Mouse (Mus musculus) bone marrow, adult 2 months (tissue): Measurements from ENCODE around the gene Magea3. TPM values are rescaled to one million over a fixed set of nuclear protein-coding genes. Genes with fewer than 3 reads are reported as not detected.
"Not testable (repeated sequence)": the region's sequence is repeated elsewhere in the genome, so short reads cannot be mapped to it uniquely, and the experiment has no call there.

Experiments
- H3K27ac ChIP-seq: fragments of 200-500 bp; 2 replicates; pipeline ENCODE4 v1.5.1; 2012; ENCODE audit warnings: low read depth, mild to moderate bottlenecking, control low read depth, inconsistent platforms, low read length; ENCODE audit not compliant: control insufficient read depth, poor library complexity, insufficient read depth
- H3K4me1 ChIP-seq: fragments of 200-500 bp; 2 replicates; pipeline ENCODE4 v1.6.1; 2011; ENCODE audit warnings: low read length; ENCODE audit not compliant: control insufficient read depth, insufficient read depth
- H3K4me3 ChIP-seq: fragments of 200-500 bp; replicated peaks from 2 replicates; pipeline ENCODE3; 2011; ENCODE audit warnings: mild to moderate bottlenecking, low read depth, low read length, control low read depth; ENCODE audit not compliant: control insufficient read depth
- WGBS: fragments of 180-500 bp; shearing (Covaris S2); methylation state at CpG from one replicate; pipeline ENCODE4 v1.1.7; 2018; 5-methylcytosine and 5-hydroxymethylcytosine counted together
- polyA plus RNA-seq: library from polyadenylated mRNA; stranded (reverse); fragments of >200 nt; gene quantifications from 2 replicates; pipeline ENCODE4 v1.2.4, GENCODE M21; 2011; ENCODE audit warnings: low replicate concordance; ENCODE audit not compliant: missing spikeins, insufficient read depth, insufficient read length

The Magea3 gene
- polyA plus RNA-seq, result not detected in 2 replicates

DNA sequence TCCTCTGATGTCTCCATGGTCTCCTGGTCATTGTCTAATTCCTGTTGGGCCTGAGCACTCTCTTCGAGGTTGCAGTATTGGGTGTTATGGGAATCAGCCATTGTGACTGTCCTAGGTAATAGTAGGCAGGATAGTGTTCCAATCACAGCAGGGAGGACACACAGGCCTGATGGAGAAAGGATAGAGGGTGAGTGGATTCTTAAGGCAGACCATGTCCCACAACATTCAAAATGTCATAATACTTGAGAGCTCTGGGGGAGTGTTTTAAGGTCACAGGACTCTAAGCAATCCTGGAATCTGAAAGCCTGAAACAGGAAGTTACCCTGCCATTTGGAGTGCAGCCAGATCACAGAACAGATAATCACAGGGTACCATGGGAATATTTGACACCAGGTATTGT is at the start of gene Magea3:
Gene Magea3 (minus strand): TSS at position 101 of the 400 bp plus-strand sequence.
- not testable (repeated sequence) for H3K4me1 ChIP-seq, H3K27ac ChIP-seq, H3K4me3 ChIP-seq
- WGBS, result 57% methylated on average over 1 of the region's 1 CpGs

GRCm38 (mm10) chrX:154995750-154996149 is 46.4 kb upstream of the Magea3 start, which contains the start of gene Magea8:
Gene Magea8 (minus strand): TSS chrX:154995850.
- WGBS, result 86% methylated on average over 11 of the region's 11 CpGs
- H3K4me3 ChIP-seq, H3K27ac ChIP-seq, H3K4me1 ChIP-seq: not testable (repeated sequence)

DNA sequence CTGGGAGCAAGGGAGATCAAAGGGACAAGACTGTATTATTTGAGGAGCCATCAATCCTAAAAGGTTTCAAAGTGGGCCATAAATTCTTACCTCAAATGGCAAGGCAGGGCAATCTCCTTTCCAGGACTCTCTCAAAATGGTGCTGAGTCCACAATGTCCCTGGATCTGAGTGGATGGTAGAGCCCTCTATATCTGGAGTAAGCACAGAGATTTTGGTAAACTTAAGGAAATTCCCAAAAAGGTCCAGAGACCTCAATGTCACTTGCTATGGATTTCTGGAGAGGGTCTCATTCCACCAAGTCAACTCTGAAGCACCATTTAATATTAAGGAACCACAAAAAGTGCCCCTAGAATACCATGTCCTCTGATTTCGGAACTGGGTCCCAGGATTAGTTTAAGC is 13.4 kb downstream of the Magea3 start, which contains the start of gene Magea6:
Gene Magea6 (minus strand): TSS at position 101 of the 400 bp plus-strand sequence.
- WGBS, result 71% methylated on average over 1 of the region's 1 CpGs
- H3K27ac ChIP-seq, result not testable (repeated sequence)

More for the DNA sequence above, 13.4 kb downstream of the Magea3 start, which contains the start of gene Magea6:
- H3K4me3 ChIP-seq, H3K4me1 ChIP-seq: not testable (repeated sequence)

Other genes with a start within 250 kb of the Magea3 start
- not detected in 2 replicates for gene Cldn34b1, start 59.2 kb downstream of the Magea3 start, polyA plus RNA-seq
- not detected in 2 replicates for gene Magea6, start 13.5 kb downstream of the Magea3 start, polyA plus RNA-seq
- gene Magea8, start 46.3 kb upstream of the Magea3 start, polyA plus RNA-seq, result not detected in 2 replicates
- not detected in 2 replicates for gene Magea5, start 113.6 kb upstream of the Magea3 start, polyA plus RNA-seq
- not detected in 2 replicates for gene Magea1, start 140.3 kb upstream of the Magea3 start, polyA plus RNA-seq
- gene Magea2, start 144.2 kb upstream of the Magea3 start, polyA plus RNA-seq, result not detected in 2 replicates
- 1.4 TPM in 1 of 2 replicates, not detected in the other for gene Cldn34b2, start 178.9 kb upstream of the Magea3 start, polyA plus RNA-seq